ENCODE assay signal across 18 mouse cellular contexts in genomic region chr4:133617936-133618335, GRCm38 (mm10).
"Had no signal": no experiment of that assay in that cellular context is flagged by ENCODE, and none has a peak within 500 bp of the region (broad histone marks: within the 10 kb centered on the region; RNA-seq: fewer than 3 reads in every experiment).

No protein-coding gene starts in this region.

- DNase-seq: liver, postnatal 0 days; lung, adult 2 months; lung, postnatal 14 days; lung, postnatal 36 days; right cerebral cortex, postnatal 14 days; thymus, adult 2 months; thymus, postnatal 25 days; thymus, postnatal 4 days had no signal

- ATAC-seq: liver, postnatal 0 days; lung, postnatal 0 days; midbrain, embryonic 13.5 days; midbrain, embryonic 15.5 days had no signal

- H3K4me3 ChIP-seq: liver, embryonic 15.5 days; lung, embryonic 15.5 days; megakaryocyte, embryonic 14.5 days; midbrain, embryonic 13.5 days; midbrain, embryonic 15.5 days; neural tube, embryonic 12.5 days; stomach, embryonic 15.5 days had no signal

- H3K9ac ChIP-seq: liver, embryonic 15.5 days; liver, postnatal 0 days; lung, embryonic 15.5 days; midbrain, embryonic 13.5 days; midbrain, embryonic 15.5 days; neural tube, embryonic 12.5 days; stomach, embryonic 15.5 days had no signal

- H3K27ac ChIP-seq: liver, embryonic 15.5 days; lung, embryonic 15.5 days; macrophage; midbrain, embryonic 13.5 days; midbrain, embryonic 15.5 days; neural tube, embryonic 12.5 days; stomach, embryonic 15.5 days; stomach, postnatal 0 days had no signal

- H3K9me3 ChIP-seq: liver, embryonic 15.5 days; lung, embryonic 15.5 days; megakaryocyte, embryonic 14.5 days; midbrain, embryonic 13.5 days; midbrain, embryonic 15.5 days; neural tube, embryonic 12.5 days; stomach, embryonic 15.5 days had no signal

- H3K27me3 ChIP-seq: liver, embryonic 15.5 days; lung, embryonic 15.5 days; megakaryocyte, embryonic 14.5 days; midbrain, embryonic 13.5 days; midbrain, embryonic 15.5 days; neural tube, embryonic 12.5 days; stomach, embryonic 15.5 days had no signal

- H3K4me1 ChIP-seq: midbrain, embryonic 13.5 days; midbrain, embryonic 15.5 days; neural tube, embryonic 12.5 days; stomach, embryonic 15.5 days had no signal

- H3K4me2 ChIP-seq: liver, embryonic 15.5 days; lung, embryonic 15.5 days; midbrain, embryonic 13.5 days; midbrain, embryonic 15.5 days; neural tube, embryonic 12.5 days; stomach, embryonic 15.5 days had no signal
